Mouse (Mus musculus) kidney, embryonic 14.5 days (tissue): ENCODE measurements at regions not wholly inside any gene's neighbourhood (a gene's known extent, or its start where the extent isn't known, plus 50 kb on each side); places are given as distances from the start of the nearest gene placed in this dataset.

ENCODE experiments used
- ATAC-seq: fragments of 200-750 bp; cut with Nextera tagmentation; 2 replicates; pipeline ENCODE4 v1.8.0; 2017; ENCODE audit warnings: moderate number of reproducible peaks, mild to moderate bottlenecking, moderate TSS enrichment, moderate library complexity; ENCODE audit not compliant: low FRiP score, low TSS enrichment
- H3K27ac ChIP-seq: fragments of 300-500 bp; sonication (generic); 2 replicates; pipeline ENCODE4 v1.5.1; 2014; ENCODE audit warnings: low read depth, mild to moderate bottlenecking, low read length, moderate library complexity, mixed read lengths
- H3K27me3 ChIP-seq: fragments of 300-500 bp; sonication (generic); 2 replicates; pipeline ENCODE4 v1.6.1; 2014; ENCODE audit warnings: mild to moderate bottlenecking, low read length; ENCODE audit not compliant: control insufficient read depth, insufficient read depth
- H3K36me3 ChIP-seq: fragments of 300-500 bp; sonication (generic); 2 replicates; pipeline ENCODE4 v1.6.1; 2014; ENCODE audit warnings: low read length, mixed read lengths; ENCODE audit not compliant: control insufficient read depth, insufficient read depth
- H3K4me1 ChIP-seq: fragments of 300-500 bp; sonication (generic); 2 replicates; pipeline ENCODE4 v1.6.1; 2014; ENCODE audit warnings: low read length, mixed read lengths; ENCODE audit not compliant: control insufficient read depth, insufficient read depth
- H3K4me2 ChIP-seq: fragments of 300-500 bp; sonication (generic); replicated peaks from 2 replicates; pipeline ENCODE4 v1.6.1; 2014; ENCODE audit warnings: low read depth, mild to moderate bottlenecking, low read length
- H3K4me3 ChIP-seq: fragments of 300-500 bp; sonication (generic); 2 replicates; pipeline ENCODE4 v1.5.1; 2014; ENCODE audit warnings: mild to moderate bottlenecking, low read length
- H3K9ac ChIP-seq: fragments of 300-500 bp; sonication (generic); 2 replicates; pipeline ENCODE4 v1.6.1; 2014; ENCODE audit warnings: low read depth, mild to moderate bottlenecking, low read length, moderate library complexity
- H3K9me3 ChIP-seq: fragments of 300-500 bp; sonication (generic); 2 replicates; pipeline ENCODE4 v1.6.1; 2016; ENCODE audit warnings: low read length; ENCODE audit not compliant: control insufficient read depth
- WGBS: fragments of 180-500 bp; shearing (Covaris S2); extraction: QIAGEN DNeasy Blood & Tissue Kit; methylation state at CpG from one replicate; pipeline ENCODE4 v1.1.7; 2014; 5-methylcytosine and 5-hydroxymethylcytosine counted together

DNA sequence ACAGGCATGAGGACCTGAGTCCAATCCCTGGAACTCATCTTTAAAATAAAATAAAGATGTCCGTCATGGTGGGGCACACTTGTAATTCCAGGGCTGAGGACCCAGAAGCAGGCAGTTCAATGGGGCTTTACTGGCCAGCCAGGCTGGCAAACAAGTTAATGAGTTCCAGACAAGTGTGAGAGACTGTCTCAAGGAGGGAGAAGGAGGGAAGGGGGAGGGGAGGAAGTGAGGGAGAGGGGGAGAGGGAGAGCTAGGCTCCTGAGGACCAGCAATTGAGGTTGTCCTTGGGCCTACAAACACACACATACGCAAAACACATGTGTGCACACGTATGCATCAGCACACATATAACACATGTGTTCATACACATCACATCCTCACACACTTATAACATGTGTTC is 149.2 kb downstream of the Tmem132e start:
- H3K36me3 ChIP-seq = no peaks in the 10 kb centered on the region
- H3K4me1 ChIP-seq = no peaks in the 10 kb centered on the region
- H3K9me3 ChIP-seq = no peaks in the 10 kb centered on the region
- WGBS = 87% methylated on average over 3 of the region's 3 CpGs
- H3K4me2 ChIP-seq = no peak overlapping the region
- no peak overlapping the region for H3K4me3 ChIP-seq
- ATAC-seq = no peak
- H3K27me3 ChIP-seq = no peaks in the 10 kb centered on the region
- H3K27ac ChIP-seq = no peak overlapping the region
- H3K9ac ChIP-seq = no peak overlapping the region

DNA sequence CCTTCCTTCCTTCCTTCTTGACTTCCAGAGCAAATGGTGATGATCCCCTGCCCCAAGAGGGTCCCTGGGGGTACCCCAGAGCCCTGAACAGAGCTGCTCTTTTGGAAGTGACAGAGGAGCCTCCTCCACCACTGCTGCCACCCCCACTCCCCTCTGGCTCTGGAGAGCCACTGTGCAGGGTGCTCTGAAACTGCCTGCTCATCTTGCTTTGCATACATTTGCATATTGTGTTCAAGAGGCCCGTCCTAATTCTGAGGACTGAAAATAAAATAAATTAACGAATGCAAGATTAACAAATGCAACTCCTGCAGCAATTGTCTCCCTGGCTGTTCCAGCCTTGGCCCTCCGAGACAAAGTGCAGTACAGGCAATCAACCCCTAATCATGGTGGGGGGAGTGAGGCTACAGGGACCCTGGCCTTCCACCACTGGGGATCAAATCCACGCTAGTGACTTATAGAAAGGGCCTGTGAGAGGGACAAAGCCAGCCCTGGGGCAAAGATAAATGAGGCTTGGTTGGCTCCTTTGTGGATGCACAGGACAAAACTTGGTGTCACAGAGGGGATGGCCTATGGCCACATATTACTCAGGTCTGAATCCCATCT is 134.6 kb downstream of the Tmem132e start:
- no peaks in the 10 kb centered on the region for H3K4me1 ChIP-seq
- no peaks in the 10 kb centered on the region for H3K9me3 ChIP-seq
- H3K27me3 ChIP-seq = peaks cover 3% of the 10 kb centered on the region; the same call in 1 of the 2 replicates
- no peak overlapping the region for H3K4me2 ChIP-seq
- H3K4me3 ChIP-seq = no peak overlapping the region
- no peak for ATAC-seq
- no peak overlapping the region for H3K9ac ChIP-seq
- 51% methylated on average over 4 of the region's 4 CpGs for WGBS
- H3K27ac ChIP-seq = no peak overlapping the region
- no peaks in the 10 kb centered on the region for H3K36me3 ChIP-seq

DNA sequence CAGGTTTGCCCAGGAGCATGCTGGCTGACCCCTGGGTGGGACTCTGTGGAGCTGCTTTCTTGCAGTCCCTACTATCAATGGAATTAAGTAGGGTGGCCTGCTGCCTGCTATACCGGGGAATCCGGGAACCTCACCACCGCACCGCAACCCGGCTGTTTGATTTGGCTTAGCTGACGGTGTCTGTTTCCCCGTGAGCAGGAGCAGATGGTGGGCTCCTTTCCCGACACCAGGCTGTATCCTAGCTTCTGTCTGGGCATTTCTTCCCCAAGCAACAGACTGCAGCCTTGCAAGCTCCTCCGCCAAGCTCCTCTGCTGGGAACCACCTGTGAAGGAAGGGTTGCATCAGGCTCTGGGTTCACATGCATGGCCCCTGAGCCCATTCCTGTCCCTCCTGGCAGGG is 132.7 kb downstream of the Tmem132e start:
- no peaks in the 10 kb centered on the region for H3K4me1 ChIP-seq
- no peaks in the 10 kb centered on the region for H3K9me3 ChIP-seq
- H3K27me3 ChIP-seq = no peaks in the 10 kb centered on the region
- 44% methylated on average over 9 of the region's 9 CpGs for WGBS
- no peak overlapping the region for H3K27ac ChIP-seq
- ATAC-seq = no peak
- H3K4me3 ChIP-seq = no peak overlapping the region
- no peak overlapping the region for H3K4me2 ChIP-seq
- H3K36me3 ChIP-seq = no peaks in the 10 kb centered on the region
- H3K9ac ChIP-seq = no peak overlapping the region

DNA sequence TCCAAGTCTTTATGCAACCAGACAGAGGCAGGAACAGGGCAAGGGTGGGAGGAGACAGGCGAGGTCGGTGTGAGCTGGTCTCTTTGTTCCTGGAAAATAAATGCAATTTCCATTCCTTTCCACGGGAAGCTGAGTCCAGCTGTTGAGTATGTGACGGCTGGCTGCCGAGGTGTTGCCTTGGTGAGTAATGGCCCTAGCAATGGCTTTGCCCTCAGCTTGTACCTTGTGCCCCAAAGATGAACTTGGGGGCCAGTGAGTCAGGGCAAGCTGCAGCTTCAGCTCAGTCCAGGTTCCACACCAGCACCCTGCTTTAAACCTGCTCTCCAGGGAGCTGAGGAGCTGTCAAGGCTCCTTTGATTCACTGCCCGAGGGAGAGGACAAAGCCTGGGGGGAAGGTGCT is 130.0 kb downstream of the Tmem132e start:
- Histone ChIP-seq H3K9ac (no peak overlapping the region), H3K4me1 (no peaks in the 10 kb centered on the region), H3K4me3 (no peak overlapping the region), H3K27ac (no peak overlapping the region), H3K36me3 (no peaks in the 10 kb centered on the region), H3K4me2 (no peak overlapping the region), H3K9me3 (no peaks in the 10 kb centered on the region), H3K27me3 (peaks cover 3% of the 10 kb centered on the region; the same call in 1 of the 2 replicates)
- ATAC-seq = no peak
- WGBS = 10% methylated on average over 6 of the region's 6 CpGs

DNA sequence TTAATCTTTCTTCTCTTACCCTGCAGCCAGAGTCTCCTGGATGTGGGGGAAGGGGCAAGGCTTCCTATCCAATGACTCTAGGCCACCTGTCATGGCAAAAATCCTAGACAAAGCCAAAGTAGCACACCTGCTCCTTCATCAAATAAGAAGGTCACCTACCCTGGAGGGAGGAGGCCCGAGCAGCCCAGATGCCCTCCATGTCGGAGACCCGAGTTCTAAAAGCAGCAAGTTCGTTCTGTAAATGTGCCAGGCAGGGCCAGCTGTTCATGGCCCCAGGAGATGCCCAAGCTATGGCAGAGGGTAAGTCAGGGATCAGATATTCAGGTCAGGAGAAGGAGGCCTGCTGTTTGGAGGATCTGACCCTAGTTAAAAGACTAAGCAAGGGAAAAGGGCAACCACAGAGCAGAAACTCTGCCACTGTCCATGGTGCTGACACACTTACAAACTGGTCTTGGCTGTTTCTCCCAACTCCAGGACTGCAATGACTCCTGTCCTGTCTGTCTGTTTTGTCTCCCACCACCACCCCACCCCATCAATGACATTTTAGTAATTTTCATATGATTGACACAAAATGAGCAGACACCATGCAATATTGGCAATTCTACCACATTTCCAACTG is 125.9 kb downstream of the Tmem132e start:
- 89% methylated on average over 4 of the region's 4 CpGs for WGBS
- Histone ChIP-seq H3K4me3 (no peak overlapping the region), H3K36me3 (no peaks in the 10 kb centered on the region)

DNA sequence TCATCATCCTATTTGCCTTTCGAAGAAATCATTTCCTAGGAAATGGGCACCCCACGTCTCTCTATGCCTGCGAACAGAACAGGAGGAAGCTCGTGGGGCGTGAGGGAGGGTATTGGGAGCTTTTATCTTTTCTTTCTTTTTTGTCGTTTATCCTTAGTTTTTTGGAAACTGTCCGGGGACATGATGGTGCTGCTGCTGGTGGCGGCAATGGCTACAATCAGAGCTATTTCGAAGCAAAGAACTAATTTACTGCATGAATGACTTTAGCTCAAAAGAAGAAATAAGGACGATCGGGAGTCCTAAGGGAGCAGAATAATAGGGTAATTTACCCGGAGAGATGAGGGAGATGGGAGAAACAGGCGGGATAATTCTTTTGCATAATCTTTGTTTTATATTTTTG is 119.9 kb downstream of the Tmem132e start:
- no peak overlapping the region for H3K9ac ChIP-seq
- H3K9me3 ChIP-seq = no peaks in the 10 kb centered on the region
- WGBS = 47% methylated on average over 13 of the region's 13 CpGs
- no peaks in the 10 kb centered on the region for H3K36me3 ChIP-seq
- H3K27me3 ChIP-seq = no peaks in the 10 kb centered on the region
- H3K27ac ChIP-seq = no peak overlapping the region
- no peak overlapping the region for H3K4me3 ChIP-seq
- no peaks in the 10 kb centered on the region for H3K4me1 ChIP-seq
- H3K4me2 ChIP-seq = no peak overlapping the region
- no peak for ATAC-seq

More for the DNA sequence above, 125.9 kb downstream of the Tmem132e start:
- no peak overlapping the region for H3K4me2 ChIP-seq
- no peaks in the 10 kb centered on the region for H3K9me3 ChIP-seq
- no peak overlapping the region for H3K27ac ChIP-seq
- no peak for ATAC-seq
- H3K4me1 ChIP-seq = no peaks in the 10 kb centered on the region
- H3K27me3 ChIP-seq = peaks cover 3% of the 10 kb centered on the region; the same call in 1 of the 2 replicates
- H3K9ac ChIP-seq = no peak overlapping the region
